Mouse (Mus musculus) CH12.LX (cell line): ENCODE measurements around the gene Dmxl2.

Experiments used
- CTCF ChIP-seq, 2 experiments: IDR thresholded peaks in 1 of 2; conservative IDR thresholded peaks in 1 of 2; 2 replicates each; pipeline ENCODE4 v1.5.1; 2011 to 2012; ENCODE audit warnings: low read depth in 2 of 2, low read length in 2 of 2, improper control_type of control experiment in 1 of 2, inconsistent platforms in 1 of 2, mild to moderate bottlenecking in 1 of 2, moderate library complexity in 1 of 2
- ETS1 ChIP-seq: conservative IDR thresholded peaks from 2 replicates; pipeline ENCODE4 v1.6.1; 2012; ENCODE audit warnings: low read depth, mild to moderate bottlenecking, inconsistent platforms, low read length, improper control_type of control experiment, moderate library complexity
- GABPA ChIP-seq: IDR thresholded peaks from 2 replicates; pipeline ENCODE4 v1.6.1; 2012; ENCODE audit warnings: low read depth, low read length, improper control_type of control experiment, inconsistent platforms; ENCODE audit not compliant: insufficient replicate concordance
- MXI1 ChIP-seq: IDR thresholded peaks from 2 replicates; pipeline ENCODE4 v1.6.1; 2011; ENCODE audit warnings: mild to moderate bottlenecking, low read depth, low read length, improper control_type of control experiment
- POLR2A ChIP-seq: IDR thresholded peaks from 2 replicates; pipeline ENCODE4 v1.6.1; 2011; ENCODE audit warnings: low read depth, mild to moderate bottlenecking, improper control_type of control experiment, low read length

DNA sequence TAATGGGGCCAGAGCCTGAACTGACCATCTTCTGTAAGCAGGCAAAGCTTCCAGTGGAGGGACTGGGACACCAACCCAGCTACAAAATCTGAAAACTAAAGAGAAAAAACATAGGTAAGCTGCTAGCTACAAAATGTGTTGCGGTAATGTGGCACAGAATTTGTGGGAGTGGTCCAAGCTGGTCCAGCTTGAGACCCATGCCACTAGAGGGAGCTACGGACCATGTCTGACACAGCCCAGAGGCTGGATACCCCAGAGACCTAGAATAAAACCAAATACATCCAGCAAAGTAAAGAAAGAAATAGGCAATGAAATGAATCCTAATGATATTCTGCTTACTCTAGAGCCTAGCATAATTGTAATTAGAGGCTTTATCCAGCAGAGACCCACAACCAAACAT is 63.2 kb downstream of the Dmxl2 start:
- TF ChIP-seq CTCF (conservative IDR thresholded peaks at IDR 0.05 in 1 of 2, IDR thresholded peaks at IDR 0.05 in 1 of 2; ENCODE audit: low read depth in 2 of 2, low read length in 2 of 2) (peak; percentile 47 to 81; a peak in 3 of 4 replicates), POLR2A (no peak), ETS1 (no peak), GABPA (no peak), MXI1 (no peak)
